Mouse (Mus musculus) midbrain, postnatal 0 days (tissue): ENCODE results near the gene Tti1. TPM values are rescaled to one million over a fixed set of nuclear protein-coding genes. Genes with fewer than 3 reads are reported as not detected.
A peak's percentile ranks its signal among the peaks of the same experiment; 100 is the strongest.

Experiments
- ATAC-seq: fragments of 200-750 bp; cut with Nextera tagmentation; 2 replicates; pipeline ENCODE4 v1.8.0; 2017; ENCODE audit warnings: moderate number of reproducible peaks, mild to moderate bottlenecking, moderate TSS enrichment, moderate library complexity; ENCODE audit not compliant: low FRiP score
- DNase-seq: peaks from one replicate; pipeline ENCODE4 v3.0.0-alpha.2; 2015; ENCODE audit warnings: low spot score
- H3K27ac ChIP-seq: fragments of 300-500 bp; sonication (generic); 2 replicates; pipeline ENCODE4 v1.5.1; 2014; ENCODE audit warnings: low read depth, mild to moderate bottlenecking, low read length, mixed read lengths
- H3K27me3 ChIP-seq: fragments of 300-500 bp; sonication (generic); 2 replicates; pipeline ENCODE4 v1.6.1; 2014; ENCODE audit warnings: low read length, control low read depth, mixed read lengths; ENCODE audit not compliant: insufficient read depth
- H3K36me3 ChIP-seq: fragments of 300-500 bp; sonication (generic); 2 replicates; pipeline ENCODE4 v1.6.1; 2014; ENCODE audit warnings: low read length, control low read depth, mixed read lengths; ENCODE audit not compliant: insufficient read depth
- H3K4me1 ChIP-seq: fragments of 300-500 bp; sonication (generic); 2 replicates; pipeline ENCODE4 v1.6.1; 2014; ENCODE audit warnings: mild to moderate bottlenecking, control low read depth, antibody characterized with exemption, low read length, mixed read lengths; ENCODE audit not compliant: insufficient read depth
- H3K4me2 ChIP-seq: fragments of 300-500 bp; sonication (generic); 2 replicates; pipeline ENCODE4 v1.6.1; 2014; ENCODE audit warnings: low read depth, mild to moderate bottlenecking, low read length, mixed read lengths; ENCODE audit not compliant: poor library complexity, severe bottlenecking
- H3K4me3 ChIP-seq: fragments of 300-500 bp; sonication (generic); 2 replicates; pipeline ENCODE4 v1.5.1; 2014; ENCODE audit warnings: low read depth, mild to moderate bottlenecking, low read length, moderate library complexity
- H3K9ac ChIP-seq: fragments of 300-500 bp; sonication (generic); replicated peaks from 2 replicates; pipeline ENCODE4 v1.6.1; 2014; ENCODE audit warnings: mild to moderate bottlenecking, low read length, moderate library complexity, mixed read lengths; ENCODE audit not compliant: poor library complexity, severe bottlenecking
- H3K9me3 ChIP-seq: fragments of 300-500 bp; sonication (generic); 2 replicates; pipeline ENCODE4 v1.6.1; 2016; ENCODE audit warnings: low read length, control low read depth
- CTCF ChIP-seq: IDR thresholded peaks from 2 replicates; pipeline ENCODE4 v1.5.1; 2016; ENCODE audit warnings: antibody characterized with exemption, mild to moderate bottlenecking
- WGBS: fragments of 180-500 bp; shearing (Covaris S2); extraction: QIAGEN DNeasy Blood & Tissue Kit; methylation state at CpG from one replicate; pipeline ENCODE4 v1.1.7; 2014; 5-methylcytosine and 5-hydroxymethylcytosine counted together
- polyA plus RNA-seq: library from polyadenylated mRNA; unstranded; fragments of >200 nt; fragmentation: Nextera tagmentation; extraction: Ambion mirVana; gene quantifications from 2 replicates; pipeline ENCODE4 v1.2.1, GENCODE M21; 2015
- total RNA-seq: library from RNA; depleted of rRNA; stranded (reverse); fragments of >200 nt; gene quantifications from 2 replicates; pipeline ENCODE4 v1.2.3, GENCODE M21; 2014

The Tti1 gene
- total and polyA plus RNA-seq, 2 experiments from 2014 or later: 9.2 to 13.5 TPM

GRCm38 (mm10) chr2:158017330-158017729, 10.9 kb downstream of the Tti1 start:
- no peaks in the 10 kb centered on the region for H3K9me3 ChIP-seq
- H3K9ac ChIP-seq: no peak overlapping the region
- TF ChIP-seq CTCF: no peak
- DNase-seq: no peak
- H3K4me3 ChIP-seq: no peak overlapping the region
- no peak for ATAC-seq
- WGBS: 84% methylated on average over 4 of the region's 4 CpGs
- no peak overlapping the region for H3K27ac ChIP-seq
- no peaks in the 10 kb centered on the region for H3K27me3 ChIP-seq
- no peak overlapping the region for H3K4me2 ChIP-seq
- H3K36me3 ChIP-seq: no peaks in the 10 kb centered on the region; the same call in 1 of the 2 replicates
- H3K4me1 ChIP-seq: no peaks in the 10 kb centered on the region

- H3K4me3 ChIP-seq: no peak overlapping the region
- ATAC-seq (no peak), DNase-seq (no peak)
- 91% methylated on average over 3 of the region's 3 CpGs for WGBS
- H3K9ac ChIP-seq: no peak overlapping the region
- TF ChIP-seq CTCF: no peak
- no peak overlapping the region for H3K27ac ChIP-seq
- no peaks in the 10 kb centered on the region for H3K27me3 ChIP-seq
- H3K36me3 ChIP-seq: peaks cover 13% of the 10 kb centered on the region
- H3K9me3 ChIP-seq: no peaks in the 10 kb centered on the region
- no peaks in the 10 kb centered on the region for H3K4me1 ChIP-seq
- no peak overlapping the region for H3K4me2 ChIP-seq
These were observed 15.6 kb downstream of the Tti1 start for GRCm38 (mm10) chr2:158012608-158013007.

- Histone ChIP-seq H3K9me3 (no peaks in the 10 kb centered on the region), H3K27me3 (no peaks in the 10 kb centered on the region), H3K4me1 (no peaks in the 10 kb centered on the region), H3K4me2 (no peak overlapping the region), H3K27ac (no peak overlapping the region), H3K36me3 (peaks cover 19% of the 10 kb centered on the region), H3K4me3 (no peak overlapping the region), H3K9ac (no peak overlapping the region)
- 86% methylated on average over 7 of the region's 7 CpGs for whole genome bisulfite sequencing
- DNase-seq: no peak
- no peak for TF ChIP-seq CTCF
- ATAC-seq: no peak
These were observed 18.9 kb downstream of the Tti1 start for GRCm38 (mm10) chr2:158009373-158009772.

- H3K9me3 ChIP-seq: no peaks in the 10 kb centered on the region
- no peaks in the 10 kb centered on the region for H3K4me1 ChIP-seq
- H3K4me3 ChIP-seq: no peak overlapping the region
- H3K27me3 ChIP-seq: no peaks in the 10 kb centered on the region
- DNase-seq: no peak
- H3K36me3 ChIP-seq: peaks cover 19% of the 10 kb centered on the region
- H3K27ac ChIP-seq: no peak overlapping the region
- WGBS: 95% methylated on average over 4 of the region's 4 CpGs
- H3K9ac ChIP-seq: no peak overlapping the region
- peak; percentile 12; the same call in 1 of the 2 replicates for TF ChIP-seq CTCF
- no peak overlapping the region for H3K4me2 ChIP-seq
- no peak for ATAC-seq
These were observed 22.6 kb downstream of the Tti1 start for GRCm38 (mm10) chr2:158005641-158006040.

DNA sequence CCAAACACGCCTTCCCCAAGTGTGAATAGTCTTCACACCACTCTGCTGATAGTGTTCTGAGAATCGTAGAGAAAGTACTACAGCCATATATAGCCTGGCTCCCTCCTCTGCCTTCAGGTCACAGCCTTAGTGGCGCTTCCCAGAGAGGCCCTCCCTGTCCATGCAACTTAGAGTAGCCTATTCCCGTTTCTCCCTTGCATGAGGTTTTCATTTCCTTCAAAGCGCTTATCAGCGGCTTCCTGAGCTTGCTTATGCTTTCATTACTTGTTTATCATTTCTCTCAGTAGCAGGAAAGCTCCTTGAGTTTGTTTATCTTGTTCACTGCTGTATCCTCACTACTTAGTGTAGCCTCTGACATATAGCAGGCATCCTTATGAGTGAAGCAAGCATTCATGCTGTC, 23.6 kb downstream of the Tti1 start:
- no peaks in the 10 kb centered on the region for H3K9me3 ChIP-seq
- H3K9ac ChIP-seq: no peak overlapping the region
- H3K4me1 ChIP-seq: no peaks in the 10 kb centered on the region
- ATAC-seq (no peak), DNase-seq (no peak)
- no peak overlapping the region for H3K4me3 ChIP-seq
- no peaks in the 10 kb centered on the region for H3K27me3 ChIP-seq
- no peak overlapping the region for H3K27ac ChIP-seq
- 86% methylated on average over 6 of the region's 6 CpGs for WGBS
- peaks cover 19% of the 10 kb centered on the region for H3K36me3 ChIP-seq
- TF ChIP-seq CTCF: no peak
- H3K4me2 ChIP-seq: no peak overlapping the region

DNA sequence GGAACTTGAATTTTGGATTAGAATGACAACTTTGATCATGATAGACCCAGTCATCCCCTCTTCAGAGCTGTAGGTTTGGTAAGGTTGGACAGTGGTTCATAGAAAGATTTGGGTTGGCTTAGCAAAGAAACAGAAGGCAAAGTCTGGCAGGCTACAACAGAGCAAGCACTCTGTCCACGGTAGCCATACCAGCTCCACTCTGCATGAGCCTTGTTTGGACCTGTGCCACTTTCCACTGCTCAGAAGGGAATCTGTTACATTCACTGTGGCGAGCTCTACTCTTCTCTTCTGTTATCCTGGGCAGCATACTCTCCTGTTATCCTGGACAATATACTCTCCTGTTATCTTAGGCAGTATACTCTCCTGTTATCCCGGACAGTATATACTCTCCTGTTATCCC, 29.4 kb downstream of the Tti1 start:
- TF ChIP-seq CTCF: no peak
- Histone ChIP-seq H3K4me1 (no peaks in the 10 kb centered on the region), H3K36me3 (peaks cover 12% of the 10 kb centered on the region), H3K9ac (no peak overlapping the region), H3K4me2 (no peak overlapping the region), H3K27me3 (no peaks in the 10 kb centered on the region), H3K9me3 (no peaks in the 10 kb centered on the region), H3K4me3 (no peak overlapping the region), H3K27ac (no peak overlapping the region)
- ATAC-seq (no peak), DNase-seq (no peak)
- WGBS: 76% methylated on average over 3 of the region's 3 CpGs

DNA sequence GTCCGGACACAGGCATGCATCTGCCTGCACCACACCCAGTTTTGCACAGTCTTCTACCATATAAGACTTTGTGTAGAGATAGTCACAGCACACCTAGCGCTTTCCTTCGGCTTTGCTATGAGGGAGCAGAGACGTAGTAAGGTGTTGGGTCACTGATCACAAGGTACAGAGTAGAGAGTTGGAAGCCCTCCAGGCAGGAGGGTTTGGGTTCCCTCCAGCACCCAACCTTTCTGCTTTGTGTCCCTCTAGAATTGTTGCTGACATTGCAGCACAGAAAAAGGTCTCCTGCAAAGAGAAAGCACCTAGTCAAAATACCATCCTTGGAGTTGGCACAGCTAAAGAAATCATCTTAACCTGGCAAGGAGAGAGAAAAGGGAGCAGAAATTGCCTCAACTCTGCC, 35.7 kb downstream of the Tti1 start:
- no peak for TF ChIP-seq CTCF

More for the DNA sequence above, 35.7 kb downstream of the Tti1 start:
- no peak overlapping the region for H3K4me3 ChIP-seq
- no peaks in the 10 kb centered on the region for H3K27me3 ChIP-seq
- H3K4me1 ChIP-seq: no peaks in the 10 kb centered on the region
- no peak for ATAC-seq
- 94% methylated on average over 4 of the region's 4 CpGs for WGBS
- no peak overlapping the region for H3K4me2 ChIP-seq
- no peaks in the 10 kb centered on the region for H3K9me3 ChIP-seq
- no peak for DNase-seq
- H3K27ac ChIP-seq: no peak overlapping the region
- H3K36me3 ChIP-seq: peaks cover 16% of the 10 kb centered on the region
- no peak overlapping the region for H3K9ac ChIP-seq
